In the genomic region with DNA sequence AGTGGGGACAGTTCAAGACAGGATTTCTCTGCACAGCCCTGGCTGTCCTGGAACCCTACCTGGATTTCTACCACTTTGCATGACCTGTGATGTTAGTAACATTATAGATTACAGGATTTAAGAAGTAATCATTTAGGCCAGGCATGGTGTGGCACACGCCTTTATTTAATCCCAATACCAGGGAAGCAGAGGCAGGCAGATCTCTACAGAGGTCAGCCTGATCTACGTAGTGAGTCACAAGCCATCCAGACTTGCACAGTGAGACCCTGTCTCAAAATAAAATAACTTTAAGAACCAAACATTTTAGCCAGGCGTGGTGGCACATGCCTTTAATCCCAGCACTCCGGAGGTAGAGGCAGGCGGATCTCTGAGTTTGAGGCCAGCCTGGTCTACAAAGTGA, we compare ENCODE assay signal across 44 mouse cellular contexts. TPM values are rescaled to one million over a fixed set of nuclear protein-coding genes. Genes with fewer than 3 reads are reported as not detected.
"Had no signal": no experiment of that assay in that cellular context is flagged by ENCODE, and none has a peak within 500 bp of the region (broad histone marks: within the 10 kb centered on the region; RNA-seq: fewer than 3 reads in every experiment).

No protein-coding gene starts in this region.

- DNase-seq: left cerebral cortex, postnatal 4 days; liver; liver, embryonic 13.5 days; liver, postnatal 0 days; lung, adult 18-20 months; lung, adult 2 months; lung, embryonic 14.5 days; lung, postnatal 10 days; lung, postnatal 14 days; lung, postnatal 36 days; lung, postnatal 4 days; midbrain, embryonic 14.5 days had no signal

- H3K9ac ChIP-seq: limb, embryonic 12.5 days; limb, embryonic 13.5 days; limb, embryonic 15.5 days; liver, embryonic 12.5 days; liver, embryonic 13.5 days; liver, embryonic 14.5 days; liver, embryonic 15.5 days; liver, postnatal 0 days; lung, embryonic 14.5 days; lung, embryonic 15.5 days; midbrain, embryonic 12.5 days; midbrain, embryonic 15.5 days; neural tube, embryonic 12.5 days had no signal

- H3K4me2 ChIP-seq: limb, embryonic 12.5 days; limb, embryonic 13.5 days; limb, embryonic 15.5 days; liver, embryonic 11.5 days; liver, embryonic 12.5 days; liver, embryonic 13.5 days; liver, embryonic 15.5 days; lung, embryonic 14.5 days; lung, embryonic 15.5 days; midbrain, embryonic 12.5 days; midbrain, embryonic 15.5 days; neural tube, embryonic 12.5 days had no signal

- H3K9me3 ChIP-seq: limb, embryonic 10.5 days; limb, embryonic 12.5 days; limb, embryonic 13.5 days; limb, embryonic 15.5 days; liver, embryonic 12.5 days; liver, embryonic 13.5 days; liver, embryonic 15.5 days; lung, embryonic 15.5 days; megakaryocyte, embryonic 14.5 days; midbrain, embryonic 10.5 days; midbrain, embryonic 12.5 days; midbrain, embryonic 15.5 days; neural tube, embryonic 12.5 days had no signal

- H3K4me1 ChIP-seq: limb, embryonic 10.5 days; limb, embryonic 12.5 days; limb, embryonic 13.5 days; limb, embryonic 15.5 days; lung, embryonic 15.5 days; midbrain, embryonic 12.5 days; midbrain, embryonic 15.5 days; neural tube, embryonic 12.5 days had no signal

- H3K27ac ChIP-seq: left cerebral cortex, adult 2 months; limb, embryonic 10.5 days; limb, embryonic 12.5 days; limb, embryonic 13.5 days; limb, embryonic 15.5 days; liver, embryonic 12.5 days; liver, embryonic 13.5 days; liver, embryonic 14.5 days; liver, embryonic 15.5 days; lung, embryonic 15.5 days; macrophage; midbrain, embryonic 10.5 days; midbrain, embryonic 12.5 days; midbrain, embryonic 15.5 days; neural tube, embryonic 12.5 days had no signal

- H3K27me3 ChIP-seq: limb, embryonic 12.5 days; limb, embryonic 13.5 days; limb, embryonic 15.5 days; liver, embryonic 12.5 days; liver, embryonic 13.5 days; liver, embryonic 15.5 days; lung, embryonic 15.5 days; megakaryocyte, embryonic 14.5 days; midbrain, embryonic 12.5 days; midbrain, embryonic 15.5 days; neural tube, embryonic 12.5 days had no signal

- H3K4me3 ChIP-seq: left cerebral cortex, adult 2 months; limb, embryonic 10.5 days; limb, embryonic 12.5 days; limb, embryonic 13.5 days; limb, embryonic 15.5 days; liver, embryonic 12.5 days; liver, embryonic 13.5 days; liver, embryonic 15.5 days; lung, embryonic 15.5 days; megakaryocyte, embryonic 14.5 days; midbrain, embryonic 10.5 days; midbrain, embryonic 12.5 days; midbrain, embryonic 15.5 days; myocyte; neural tube, embryonic 12.5 days had no signal

- ATAC-seq: liver, embryonic 12.5 days; liver, postnatal 0 days; lung, postnatal 0 days; midbrain, embryonic 15.5 days; midbrain, embryonic 16.5 days had no signal

RNA-seq across cellular contexts. Expression of a gene that starts 14.8 kb away (rescaled TPM):
- total RNA-seq: left cerebral cortex, adult 2 months; left cerebral cortex, adult 8-10 months; left cerebral cortex, postnatal 10 days; left cerebral cortex, postnatal 14 days; left cerebral cortex, postnatal 25 days; left cerebral cortex, postnatal 36 days; left cerebral cortex, postnatal 4 days; megakaryocyte progenitor cell, adult 5-6 weeks; megakaryocyte, adult 5-6 weeks; midbrain, postnatal 0 days; monocyte, adult 5-6 weeks had no signal
- polyA plus RNA-seq: limb, embryonic 10.5 days; limb, embryonic 11.5 days; limb, embryonic 12.5 days; limb, embryonic 13.5 days; limb, embryonic 14.5 days; limb, embryonic 15.5 days; liver, embryonic 11.5 days; liver, embryonic 13.5 days; liver, embryonic 14.5 days; lung, embryonic 14.5 days; lung, embryonic 15.5 days; lung, embryonic 16.5 days; lung, postnatal 0 days; macrophage; midbrain, embryonic 10.5 days; midbrain, embryonic 12.5 days; midbrain, embryonic 14.5 days; midbrain, embryonic 15.5 days; midbrain, embryonic 16.5 days; midbrain, postnatal 0 days; myocyte; neural tube, embryonic 11.5 days; neural tube, embryonic 12.5 days had no signal
